Mouse (Mus musculus) cerebellum, adult 2 months (tissue): Measurements from ENCODE around the gene Il16.

ENCODE experiments used
- CTCF ChIP-seq: fragments of 200-500 bp; IDR thresholded peaks from 2 replicates; pipeline ENCODE4 v1.5.1; 2011; ENCODE audit warnings: low read depth, mild to moderate bottlenecking, control low read depth, low read length, moderate library complexity, borderline replicate concordance; ENCODE audit not compliant: insufficient read depth
- POLR2A ChIP-seq: fragments of 200-500 bp; IDR thresholded peaks from 2 replicates; pipeline ENCODE4 v1.6.1; 2011; ENCODE audit warnings: low read length, control low read depth, borderline replicate concordance; ENCODE audit not compliant: insufficient read depth

DNA sequence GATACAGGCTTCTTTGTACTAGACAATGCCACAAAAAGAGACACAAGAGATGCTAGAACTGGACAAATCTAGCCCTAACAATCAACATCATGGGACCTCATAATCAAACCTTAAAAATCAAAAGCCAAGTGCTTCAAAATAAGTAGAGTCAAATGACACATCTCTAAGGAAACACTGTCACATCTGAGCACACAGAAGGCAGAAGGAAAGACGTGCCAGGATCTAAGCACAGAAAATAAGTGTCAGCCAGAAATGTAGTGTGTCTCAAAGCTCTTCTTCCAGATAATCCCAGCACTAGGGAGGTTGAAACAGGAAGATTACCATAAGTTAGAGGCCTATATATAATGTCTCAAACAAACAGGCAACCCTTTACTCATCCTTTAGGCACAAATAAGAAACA lies 31.9 kb downstream of the Il16 start:
- TF ChIP-seq CTCF: no peak
- TF ChIP-seq POLR2A: no peak
